Mouse (Mus musculus): ENCODE results near the gene Dio3.

Gene Dio3

DNA sequence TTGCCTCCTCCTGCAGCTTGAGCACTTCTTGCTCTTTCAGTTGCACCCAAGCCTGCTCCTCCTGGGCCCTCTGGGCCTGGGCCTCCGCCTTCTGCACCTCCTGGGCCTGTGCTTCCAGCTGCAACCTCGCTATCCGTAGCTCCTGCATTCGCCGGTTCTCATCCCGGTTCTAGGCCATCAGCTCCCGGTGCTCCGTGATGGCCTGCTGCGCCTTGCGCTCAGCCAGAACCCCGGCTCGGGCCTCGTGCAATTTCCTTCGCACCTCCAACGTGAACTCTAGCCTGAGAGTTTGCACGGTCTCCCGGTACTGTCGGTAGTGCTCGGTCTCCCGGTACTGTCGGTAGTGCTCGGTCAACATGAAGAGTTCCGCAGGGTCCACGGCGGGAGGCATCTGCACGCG is 40.8 kb downstream of the Dio3 start:
- DNase-seq (ENCODE audit: inconsistent age in 2 of 2, low spot score in 1 of 2), result no peak
